Mouse (Mus musculus) MEL (cell line): ENCODE data around the gene Med16. TPM values are rescaled to one million over a fixed set of nuclear protein-coding genes. Genes with fewer than 3 reads are reported as not detected.

ENCODE experiments used
- DNase-seq: peaks from one replicate; pipeline ENCODE4 v3.0.0; 2011; ENCODE audit warnings: low read depth, low spot score
- H3K27ac ChIP-seq: 2 replicates; pipeline ENCODE4 v1.5.1; 2012; ENCODE audit warnings: low read depth, mild to moderate bottlenecking, control low read depth, low read length, moderate library complexity; ENCODE audit not compliant: control insufficient read depth
- H3K27me3 ChIP-seq, 2 experiments: fragments of 150-350 bp in 1 of 2; sonication (generic) in 1 of 2; 2 replicates each; pipeline ENCODE4 v1.6.1; 2012; ENCODE audit warnings: low read length in 2 of 2, mild to moderate bottlenecking in 2 of 2, improper control_type of control experiment in 1 of 2, moderate library complexity in 1 of 2; ENCODE audit not compliant: insufficient read depth in 2 of 2, control insufficient read depth in 1 of 2
- H3K36me3 ChIP-seq, 2 experiments: 2 replicates each; pipeline ENCODE4 v1.6.1; 2012 to 2014; ENCODE audit warnings: low read length in 2 of 2, improper control_type of control experiment in 1 of 2, inconsistent platforms in 1 of 2, mild to moderate bottlenecking in 1 of 2; ENCODE audit not compliant: insufficient read depth in 2 of 2, control insufficient read depth in 1 of 2
- H3K4me1 ChIP-seq, 2 experiments: fragments of 150-350 bp in 1 of 2; sonication (generic) in 1 of 2; 2 replicates each; pipeline ENCODE4 v1.6.1; 2012; ENCODE audit warnings: low read length in 2 of 2, improper control_type of control experiment in 1 of 2, mild to moderate bottlenecking in 1 of 2; ENCODE audit not compliant: insufficient read depth in 2 of 2, control insufficient read depth in 1 of 2
- H3K4me3 ChIP-seq, 2 experiments: fragments of 150-350 bp in 1 of 2; sonication (generic) in 1 of 2; 2 replicates each; pipeline ENCODE4 v1.5.1; 2012; ENCODE audit warnings: low read depth in 2 of 2, low read length in 2 of 2, mild to moderate bottlenecking in 2 of 2, moderate library complexity in 2 of 2, control low read depth in 1 of 2, improper control_type of control experiment in 1 of 2; ENCODE audit not compliant: control insufficient read depth in 1 of 2, insufficient read depth in 1 of 2
- H3K79me2 ChIP-seq: 2 replicates; pipeline ENCODE4 v1.6.1; 2012; ENCODE audit warnings: mild to moderate bottlenecking, low read length, moderate library complexity; ENCODE audit not compliant: control insufficient read depth, poor library complexity, insufficient read depth
- H3K9ac ChIP-seq: 2 replicates; pipeline ENCODE4 v1.6.1; 2012; ENCODE audit warnings: low read depth, mild to moderate bottlenecking, control low read depth, low read length, moderate library complexity; ENCODE audit not compliant: control insufficient read depth, poor library complexity, severe bottlenecking
- H3K9me3 ChIP-seq: fragments of 150-350 bp; sonication (generic); replicated peaks from 2 replicates; pipeline ENCODE4 v1.6.1; 2012; ENCODE audit warnings: mild to moderate bottlenecking, low read length, improper control_type of control experiment, moderate library complexity; ENCODE audit not compliant: insufficient read depth
- CHD1 ChIP-seq: IDR thresholded peaks from 2 replicates; pipeline ENCODE4 v1.6.1; 2012; ENCODE audit warnings: low read depth, mild to moderate bottlenecking, inconsistent platforms, low read length, improper control_type of control experiment
- E2F4 ChIP-seq: IDR thresholded peaks from 2 replicates; pipeline ENCODE4 v1.6.1; 2011; ENCODE audit warnings: low read depth, low read length, improper control_type of control experiment, borderline replicate concordance
- ELF1 ChIP-seq: IDR thresholded peaks from 2 replicates; pipeline ENCODE4 v1.6.1; 2014; ENCODE audit warnings: low read depth, mild to moderate bottlenecking, inconsistent platforms, low read length, improper control_type of control experiment, moderate library complexity
- EP300 ChIP-seq, 2 experiments: IDR thresholded peaks; 2 replicates each; pipeline ENCODE4 v1.6.1; 2011; ENCODE audit warnings: improper control_type of control experiment in 2 of 2, low read length in 2 of 2, low read depth in 1 of 2, mild to moderate bottlenecking in 1 of 2
- ETS1 ChIP-seq: IDR thresholded peaks from 2 replicates; pipeline ENCODE4 v1.6.1; 2012; ENCODE audit warnings: low read depth, mild to moderate bottlenecking, inconsistent platforms, low read length, improper control_type of control experiment, moderate library complexity
- GATA1 ChIP-seq: IDR thresholded peaks from 2 replicates; pipeline ENCODE4 v1.6.1; 2011; ENCODE audit warnings: low read depth, low read length, improper control_type of control experiment
- HCFC1 ChIP-seq: IDR thresholded peaks from 2 replicates; pipeline ENCODE4 v1.6.1; 2012; ENCODE audit warnings: low read depth, mild to moderate bottlenecking, inconsistent platforms, low read length, improper control_type of control experiment, moderate library complexity
- JUND ChIP-seq: IDR thresholded peaks from 2 replicates; pipeline ENCODE4 v1.6.1; 2011; ENCODE audit warnings: low read depth, mild to moderate bottlenecking, improper control_type of control experiment, low read length
- KAT2A ChIP-seq: conservative IDR thresholded peaks from 2 replicates; pipeline ENCODE4 v1.6.1; 2012; ENCODE audit warnings: low read depth, low read length, improper control_type of control experiment, inconsistent platforms
- MAZ ChIP-seq: IDR thresholded peaks from 2 replicates; pipeline ENCODE4 v1.6.1; 2012; ENCODE audit warnings: low read depth, mild to moderate bottlenecking, inconsistent platforms, low read length, improper control_type of control experiment
- MXI1 ChIP-seq: IDR thresholded peaks from 2 replicates; pipeline ENCODE4 v1.6.1; 2011; ENCODE audit warnings: mild to moderate bottlenecking, low read depth, low read length, improper control_type of control experiment
- MYB ChIP-seq: IDR thresholded peaks from 2 replicates; pipeline ENCODE4 v1.6.1; 2011; ENCODE audit warnings: mild to moderate bottlenecking, low read depth, low read length, improper control_type of control experiment
- NELFE ChIP-seq: IDR thresholded peaks from 2 replicates; pipeline ENCODE4 v1.6.1; 2011; ENCODE audit warnings: low read depth, low read length, improper control_type of control experiment
- NRF1 ChIP-seq: IDR thresholded peaks from 2 replicates; pipeline ENCODE4 v1.6.1; 2014; ENCODE audit warnings: low read depth, mild to moderate bottlenecking, inconsistent platforms, low read length, improper control_type of control experiment, moderate library complexity; ENCODE audit not compliant: poor library complexity, insufficient read depth, severe bottlenecking
- POLR2A ChIP-seq, 2 experiments: IDR thresholded peaks; 2 replicates each; pipeline ENCODE4 v1.6.1; 2011 to 2012; ENCODE audit warnings: low read length in 2 of 2, mild to moderate bottlenecking in 2 of 2, control low read depth in 1 of 2, improper control_type of control experiment in 1 of 2, low read depth in 1 of 2, moderate library complexity in 1 of 2; ENCODE audit not compliant: control insufficient read depth in 1 of 2, insufficient read depth in 1 of 2, poor library complexity in 1 of 2
- POLR2AphosphoS2 ChIP-seq: IDR thresholded peaks from 2 replicates; pipeline ENCODE4 v1.6.1; 2011; ENCODE audit warnings: low read length, improper control_type of control experiment
- POLR2AphosphoS5 ChIP-seq: IDR thresholded peaks from 2 replicates; pipeline ENCODE4 v1.6.1; 2012; ENCODE audit warnings: low read depth, borderline replicate concordance, mild to moderate bottlenecking, inconsistent platforms, low read length, moderate library complexity, mixed read lengths
- RAD21 ChIP-seq: IDR thresholded peaks from 2 replicates; pipeline ENCODE4 v1.6.1; 2011; ENCODE audit warnings: mild to moderate bottlenecking, low read depth, low read length, improper control_type of control experiment
- SMC3 ChIP-seq: IDR thresholded peaks from 2 replicates; pipeline ENCODE4 v1.6.1; 2011; ENCODE audit warnings: low read depth, low read length, improper control_type of control experiment
- TAL1 ChIP-seq: IDR thresholded peaks from 2 replicates; pipeline ENCODE4 v1.6.1; 2012; ENCODE audit warnings: mild to moderate bottlenecking, inconsistent platforms, low read length, moderate library complexity, mixed read lengths
- TBP ChIP-seq: IDR thresholded peaks from 2 replicates; pipeline ENCODE4 v1.8.0; 2011; ENCODE audit warnings: low read depth, low read length, improper control_type of control experiment
- UBTF ChIP-seq: IDR thresholded peaks from 2 replicates; pipeline ENCODE4 v1.6.1; 2012; ENCODE audit warnings: low read depth, mild to moderate bottlenecking, inconsistent platforms, low read length, improper control_type of control experiment, moderate library complexity, borderline replicate concordance; ENCODE audit not compliant: insufficient read depth
- USF1 ChIP-seq: IDR thresholded peaks from 2 replicates; pipeline ENCODE4 v1.6.1; 2014; ENCODE audit warnings: low read depth, mild to moderate bottlenecking, inconsistent platforms, low read length, improper control_type of control experiment, moderate library complexity
- USF2 ChIP-seq, 2 experiments: IDR thresholded peaks; 2 replicates each; pipeline ENCODE4 v1.6.1; 2011 to 2012; ENCODE audit warnings: improper control_type of control experiment in 2 of 2, low read length in 2 of 2, borderline replicate concordance in 1 of 2, inconsistent platforms in 1 of 2, low read depth in 1 of 2, mild to moderate bottlenecking in 1 of 2; ENCODE audit not compliant: insufficient read depth in 1 of 2
- ZMIZ1 ChIP-seq: IDR thresholded peaks from 2 replicates; pipeline ENCODE4 v1.6.1; 2012; ENCODE audit warnings: low read depth, mild to moderate bottlenecking, inconsistent platforms, low read length, improper control_type of control experiment, moderate library complexity
- ZNF384 ChIP-seq: IDR thresholded peaks from 2 replicates; pipeline ENCODE4 v1.6.1; 2012; ENCODE audit warnings: low read depth, mild to moderate bottlenecking, inconsistent platforms, low read length, improper control_type of control experiment
- polyA plus RNA-seq, 2 experiments: library from polyadenylated mRNA; stranded (reverse) in 1 of 2; unstranded in 1 of 2; fragments of >175 nt in 1 of 2; fragments of >200 nt in 1 of 2; gene quantifications; 2 replicates each; pipeline versions ENCODE4 v1.2.1 to v1.2.4; 2012; ENCODE audit warnings: low replicate concordance in 2 of 2, low read depth in 1 of 2; ENCODE audit not compliant: insufficient read length in 2 of 2, insufficient read depth in 1 of 2, missing spikeins in 1 of 2
- total RNA-seq: library from RNA; depleted of rRNA; stranded (reverse); fragments of 300-350 nt; gene quantifications from 2 replicates; pipeline ENCODE4 v1.2.3, GENCODE M21; 2012

The Med16 gene
- total and polyA plus RNA-seq, 3 experiments = 17.3 to 41.2 TPM; not detected in 1

GRCm38 (mm10) chr10:79853860-79854795, 54.6 kb downstream of the Med16 start, which contains the start of gene Ptbp1 (continued):
- TF ChIP-seq ZMIZ1 (peak; percentile 98), USF2 (IDR thresholded peaks at IDR 0.05; ENCODE audit: borderline replicate concordance in 1 of 2, insufficient read depth in 1 of 2, low read depth in 1 of 2, low read length in 2 of 2) (peak; percentile 64 to 90; a peak in 3 of 4 replicates), MXI1 (peak; percentile 96), MYB (peak; percentile 86)

- H3K36me3 ChIP-seq = peaks cover 3 to 32% of the 10 kb centered on the region in 2 experiments
- TF ChIP-seq ELF1 = no peak
- TF ChIP-seq RAD21 = no peak
- no peak for TF ChIP-seq POLR2AphosphoS5
- TF ChIP-seq MXI1 = no peak
- peak; percentile 48; the same call in 1 of the 2 replicates for TF ChIP-seq ZMIZ1
- TF ChIP-seq NRF1 = no peak
- no peak for TF ChIP-seq ETS1
- TF ChIP-seq POLR2AphosphoS2 = no peak; the same call in 1 of the 2 replicates
- TF ChIP-seq KAT2A = no peak
- TF ChIP-seq ZNF384 = peak; percentile 75
- no peak for TF ChIP-seq TBP
- 0 out of 4 replicates have a peak, but pooled peaks of 1 of the 2 experiments have one; percentile 5 for TF ChIP-seq EP300 (IDR thresholded peaks at IDR 0.05; ENCODE audit: low read depth in 1 of 2, low read length in 2 of 2)
- peak; percentile 96; the same call in 1 of the 2 replicates for TF ChIP-seq CHD1
- TF ChIP-seq UBTF = no peak
- peak; percentile 13; the same call in 1 of the 2 replicates for TF ChIP-seq HCFC1
- TF ChIP-seq GATA1 = no peak
- peak; percentile 46; the same call in 1 of the 2 replicates for TF ChIP-seq NELFE
- TF ChIP-seq POLR2A (IDR thresholded peaks at IDR 0.05; ENCODE audit: control insufficient read depth in 1 of 2, insufficient read depth in 1 of 2, low read depth in 1 of 2, low read length in 2 of 2, poor library complexity in 1 of 2) = no peak; a peak in 1 of 4 replicates
- peak; percentile 20; the same call in 1 of the 2 replicates for TF ChIP-seq MAZ
- TF ChIP-seq USF1 = no peak; the same call in 1 of the 2 replicates
- TF ChIP-seq E2F4 = no peak
- TF ChIP-seq TAL1 = no peak
- TF ChIP-seq JUND = no peak
- TF ChIP-seq SMC3 = no peak
- peak overlapping the region; percentile 96 for H3K27ac ChIP-seq
- peaks cover 5 to 42% of the 10 kb centered on the region in 2 experiments for H3K4me1 ChIP-seq
- peaks cover 56% of the 10 kb centered on the region for H3K79me2 ChIP-seq
- peak overlapping the region; percentile 57 to 62 for H3K4me3 ChIP-seq
- no peaks in the 10 kb centered on the region for H3K27me3 ChIP-seq
- no peaks in the 10 kb centered on the region for H3K9me3 ChIP-seq
- peak overlapping the region; percentile 85 for H3K9ac ChIP-seq
- DNase-seq = peak; percentile 88
These were observed 55.3 kb downstream of the Med16 start for GRCm38 (mm10) chr10:79853392-79853791.
